ENCODE assay signal across 10 mouse cellular contexts in genomic region chr9:53934179-53934578, GRCm38 (mm10). TPM values are rescaled to one million over a fixed set of nuclear protein-coding genes. Genes with fewer than 3 reads are reported as not detected.
DNase-seq lines count a peak whose midpoint lies in the region; ATAC-seq and TF ChIP-seq lines count a peak whose summit lies in the region.
"Had no signal": no experiment of that assay in that cellular context is flagged by ENCODE, and none has a peak within 500 bp of the region (broad histone marks: within the 10 kb centered on the region; RNA-seq: fewer than 3 reads in every experiment).

No protein-coding gene starts in this region.

- H3K36me3 ChIP-seq in liver, adult 2 months (ENCODE audit: control insufficient read depth, insufficient read depth, low read length), result no peaks in the 10 kb centered on the region
- no peaks in the 10 kb centered on the region for H3K36me3 ChIP-seq in liver, embryonic 11.5 days (ENCODE audit: control insufficient read depth, insufficient read depth, low read length)
- no peaks in the 10 kb centered on the region for H3K36me3 ChIP-seq in lung, embryonic 14.5 days (ENCODE audit: insufficient read depth)
- H3K36me3 ChIP-seq: embryonic facial prominence, embryonic 12.5 days; liver, embryonic 13.5 days had no signal

- no peak for TF ChIP-seq POLR2A in liver, adult 2 months (IDR thresholded peaks at IDR 0.05; ENCODE audit: extremely low read depth, insufficient read depth, low read length)

- no peak overlapping the region for H3K4me2 ChIP-seq in liver, embryonic 11.5 days
- H3K4me2 ChIP-seq in lung, embryonic 14.5 days, result no peak overlapping the region
- H3K4me2 ChIP-seq: embryonic facial prominence, embryonic 12.5 days; liver, embryonic 13.5 days had no signal

- no peak overlapping the region for H3K4me3 ChIP-seq in liver, adult 2 months (ENCODE audit: insufficient read depth, low read depth, low read length)
- no peak overlapping the region for H3K4me3 ChIP-seq in liver, embryonic 11.5 days (ENCODE audit: low read depth, low read length)
- no peak overlapping the region for H3K4me3 ChIP-seq in lung, embryonic 14.5 days (ENCODE audit: low read depth, low read length)
- H3K4me3 ChIP-seq: embryonic facial prominence, embryonic 12.5 days; liver, embryonic 13.5 days had no signal

- no peak for DNase-seq in liver, adult 2 months (ENCODE audit: extremely low read depth, low read depth, low spot score)
- DNase-seq in liver, embryonic 11.5 days (ENCODE audit: low spot score), result no peak
- peak; percentile 31 to 75 for DNase-seq in adrenal gland, adult (ENCODE audit: inconsistent age in 2 of 2, low spot score in 1 of 2)
- DNase-seq in cerebellum, postnatal 36 days, result peak; percentile 76 to 80
- peak; percentile 2 to 40 for DNase-seq in kidney, postnatal 36 days
- DNase-seq in lung, embryonic 14.5 days, result peak; percentile 45
- DNase-seq in testis, postnatal 10 days (ENCODE audit: low spot score), result peak; percentile 51
- DNase-seq: liver, embryonic 13.5 days had no signal

- 70% methylated on average over 13 of the region's 13 CpGs for WGBS in liver, adult 2 months
- WGBS in liver, embryonic 11.5 days, result 64% methylated on average over 13 of the region's 13 CpGs
- WGBS in lung, embryonic 14.5 days, result 66% methylated on average over 13 of the region's 13 CpGs

- H3K4me1 ChIP-seq in liver, adult 2 months (ENCODE audit: control insufficient read depth, insufficient read depth, low read length), result no peaks in the 10 kb centered on the region
- H3K4me1 ChIP-seq in liver, embryonic 11.5 days (replicated peaks; ENCODE audit: control insufficient read depth, insufficient read depth, low read length), result no peaks in the 10 kb centered on the region
- no peaks in the 10 kb centered on the region for H3K4me1 ChIP-seq in lung, embryonic 14.5 days (ENCODE audit: insufficient read depth)
- H3K4me1 ChIP-seq: liver, embryonic 13.5 days had no signal

- no peaks in the 10 kb centered on the region for H3K79me2 ChIP-seq in liver, adult 2 months (ENCODE audit: control insufficient read depth, insufficient read depth, low read length)

- H3K27ac ChIP-seq in liver, adult 2 months (replicated peaks; ENCODE audit: insufficient read depth, low read depth, low read length), result no peak overlapping the region
- no peak overlapping the region for H3K27ac ChIP-seq in liver, embryonic 11.5 days (ENCODE audit: low read depth, low read length)
- no peak overlapping the region for H3K27ac ChIP-seq in lung, embryonic 14.5 days (ENCODE audit: low read depth)
- H3K27ac ChIP-seq: embryonic facial prominence, embryonic 12.5 days; liver, embryonic 13.5 days had no signal

- no peaks in the 10 kb centered on the region for H3K27me3 ChIP-seq in liver, adult 2 months (ENCODE audit: control insufficient read depth, insufficient read depth, low read length)
- H3K27me3 ChIP-seq in liver, embryonic 11.5 days (replicated peaks; ENCODE audit: control insufficient read depth, insufficient read depth, low read length), result no peaks in the 10 kb centered on the region
- no peaks in the 10 kb centered on the region for H3K27me3 ChIP-seq in lung, embryonic 14.5 days (ENCODE audit: insufficient read depth, low read length)
- H3K27me3 ChIP-seq: embryonic facial prominence, embryonic 12.5 days; liver, embryonic 13.5 days had no signal

- H3K9me3 ChIP-seq in liver, embryonic 11.5 days (ENCODE audit: control insufficient read depth, low read length), result no peaks in the 10 kb centered on the region
- no peaks in the 10 kb centered on the region for H3K9me3 ChIP-seq in lung, embryonic 14.5 days (ENCODE audit: low read depth, low read length)
- H3K9me3 ChIP-seq: embryonic facial prominence, embryonic 12.5 days; liver, embryonic 13.5 days had no signal

- TF ChIP-seq CTCF in liver, adult 2 months (IDR thresholded peaks at IDR 0.05; ENCODE audit: low read depth, low read length), result peak; percentile 38; the same call in 1 of the 2 replicates
- TF ChIP-seq CTCF in lung, embryonic 14.5 days (IDR thresholded peaks at IDR 0.05; ENCODE audit: low read depth), result peak; percentile 62

- H3K9ac ChIP-seq in liver, adult 2 months (ENCODE audit: low read depth, low read length), result no peak overlapping the region
- no peak overlapping the region for H3K9ac ChIP-seq in liver, embryonic 11.5 days (ENCODE audit: low read depth, low read length)
- no peak overlapping the region for H3K9ac ChIP-seq in lung, embryonic 14.5 days
- H3K9ac ChIP-seq: embryonic facial prominence, embryonic 12.5 days; liver, embryonic 13.5 days had no signal

- no peak for ATAC-seq in liver, embryonic 11.5 days (replicated peaks; ENCODE audit: low FRiP score)
- ATAC-seq in lung, embryonic 14.5 days (ENCODE audit: insufficient read depth), result no peak
- no peak for ATAC-seq in erythroid progenitor cell, adult 5-6 weeks (replicated peaks; ENCODE audit: low FRiP score, poor library complexity, severe bottlenecking)

RNA-seq across cellular contexts. Expression of gene Elmod1, which starts 40.9 kb away (rescaled TPM):
- total RNA-seq in liver, adult 2 months (2014; rRNA removed), result 0.07 TPM in 1 of 2 replicates, not detected in the other
- polyA plus RNA-seq in liver, adult 2 months (2012; rRNA removed), result not detected in 2 replicates
- polyA plus RNA-seq in liver, embryonic 11.5 days (2014; fragmentation: Nextera tagmentation; extraction: Ambion mirVana), result 0.07 TPM in 1 of 2 replicates, not detected in the other
- not detected in 2 replicates for polyA plus RNA-seq in lung, embryonic 14.5 days (2014; fragmentation: Nextera tagmentation; extraction: Ambion mirVana)
- total RNA-seq in erythroid progenitor cell, adult 5-6 weeks (2015; ENCODE audit: low replicate concordance), result not detected in 2 replicates
- total RNA-seq in erythroid progenitor cell, adult 5-6 weeks (2017; ENCODE audit: low replicate concordance), result not detected in 2 replicates

Comparison
In these comparisons a context has a peak if more than half of its experiments do, and no peak if none do; other contexts are left out.
1. DNase-seq: peak in adrenal gland, adult (2 of 2), cerebellum, postnatal 36 days (2 of 2), kidney, postnatal 36 days (2 of 2), lung, embryonic 14.5 days (single experiment) and testis, postnatal 10 days (single experiment); none in liver, adult 2 months (single experiment) and liver, embryonic 11.5 days (single experiment).